Mouse (Mus musculus) midbrain, embryonic 14.5 days (tissue): ENCODE measurements around the gene Cfap100. TPM values are rescaled to one million over a fixed set of nuclear protein-coding genes. Genes with fewer than 3 reads are reported as not detected.

ENCODE experiments used
- ATAC-seq: fragments of 200-750 bp; cut with Nextera tagmentation; 2 replicates; pipeline ENCODE4 v1.8.0; 2017; ENCODE audit warnings: moderate number of reproducible peaks, moderate library complexity; ENCODE audit not compliant: low FRiP score, low TSS enrichment
- DNase-seq: peaks from one replicate; pipeline ENCODE4 v3.0.0-alpha.2; 2015
- H3K27ac ChIP-seq: fragments of 300-500 bp; sonication (generic); replicated peaks from 2 replicates; pipeline ENCODE4 v1.5.1; 2014; ENCODE audit warnings: mild to moderate bottlenecking, low read depth, low read length, moderate library complexity
- H3K27me3 ChIP-seq: fragments of 300-500 bp; sonication (generic); 2 replicates; pipeline ENCODE4 v1.6.1; 2014; ENCODE audit warnings: low read length, control low read depth, mixed read lengths; ENCODE audit not compliant: control insufficient read depth, insufficient read depth
- H3K36me3 ChIP-seq: fragments of 300-500 bp; sonication (generic); 2 replicates; pipeline ENCODE4 v1.6.1; 2014; ENCODE audit warnings: low read length, control low read depth; ENCODE audit not compliant: control insufficient read depth, insufficient read depth
- H3K4me1 ChIP-seq: fragments of 300-500 bp; sonication (generic); 2 replicates; pipeline ENCODE4 v1.6.1; 2014; ENCODE audit warnings: mild to moderate bottlenecking, antibody characterized with exemption, low read length, control low read depth; ENCODE audit not compliant: control insufficient read depth, insufficient read depth
- H3K4me2 ChIP-seq: fragments of 300-500 bp; sonication (generic); 2 replicates; pipeline ENCODE4 v1.6.1; 2014; ENCODE audit warnings: mild to moderate bottlenecking, low read length, moderate library complexity
- H3K4me3 ChIP-seq: fragments of 300-500 bp; sonication (generic); replicated peaks from 2 replicates; pipeline ENCODE4 v1.5.1; 2014; ENCODE audit warnings: low read depth, low read length
- H3K9ac ChIP-seq: fragments of 300-500 bp; sonication (generic); replicated peaks from 2 replicates; pipeline ENCODE4 v1.6.1; 2014; ENCODE audit warnings: mild to moderate bottlenecking, low read length, moderate library complexity
- H3K9me3 ChIP-seq: fragments of 300-500 bp; sonication (generic); 2 replicates; pipeline ENCODE4 v1.6.1; 2016; ENCODE audit warnings: low read length, control low read depth, mixed read lengths; ENCODE audit not compliant: control insufficient read depth
- WGBS: fragments of 180-500 bp; shearing (Covaris S2); extraction: QIAGEN DNeasy Blood & Tissue Kit; methylation state at CpG from one replicate; pipeline ENCODE4 v1.1.7; 2014; 5-methylcytosine and 5-hydroxymethylcytosine counted together
- polyA plus RNA-seq: library from polyadenylated mRNA; unstranded; fragments of >200 nt; fragmentation: Nextera tagmentation; extraction: Ambion mirVana; gene quantifications from 2 replicates; pipeline ENCODE4 v1.2.1, GENCODE M21; 2014

The Cfap100 gene
- polyA plus RNA-seq, 1 experiment from 2014 or later = 7.2 TPM

DNA sequence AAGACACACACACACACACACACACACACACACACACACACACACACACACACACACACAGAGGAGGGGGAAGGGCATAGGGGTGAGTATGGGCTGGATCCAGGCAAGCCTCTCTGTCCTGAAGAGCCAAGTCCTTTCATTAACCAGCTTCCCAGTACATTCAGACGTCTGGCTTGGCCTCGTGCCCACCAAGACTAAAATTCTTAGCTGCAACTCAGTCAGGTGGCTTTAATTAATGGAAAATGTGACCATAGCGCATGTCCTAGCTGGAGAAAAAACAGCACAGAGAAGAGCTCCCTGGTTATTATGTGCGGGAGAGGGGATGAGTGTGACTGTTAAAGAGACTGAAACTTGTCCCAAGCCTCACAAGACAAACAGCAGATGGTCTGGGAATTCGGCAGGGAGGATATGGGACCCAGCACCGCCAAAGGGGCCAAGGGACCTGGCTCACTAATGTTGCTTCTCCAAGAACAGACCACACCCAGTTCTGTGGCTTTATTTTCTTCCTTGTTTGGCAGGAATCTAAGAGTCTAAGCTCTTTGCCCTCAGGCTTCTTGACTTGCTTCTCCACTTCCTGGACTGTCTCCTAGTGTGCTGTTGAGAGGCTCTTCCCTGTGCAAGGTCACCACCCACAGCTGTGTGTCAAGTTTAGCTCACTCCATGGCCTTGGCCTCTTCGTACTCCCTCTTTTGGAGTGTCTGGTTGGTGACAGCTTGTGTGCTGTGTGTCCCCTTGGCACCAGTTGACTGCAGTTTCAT lies 68.4 kb downstream of the Cfap100 start:
- WGBS = 66% methylated on average over 7 of the region's 7 CpGs
- DNase-seq (peak; percentile 54), ATAC-seq (no peak)
- no peak overlapping the region for H3K4me2 ChIP-seq
- no peaks in the 10 kb centered on the region for H3K36me3 ChIP-seq
- no peak overlapping the region for H3K9ac ChIP-seq
- H3K4me1 ChIP-seq = no peaks in the 10 kb centered on the region
- H3K27me3 ChIP-seq = no peaks in the 10 kb centered on the region
- H3K4me3 ChIP-seq = no peak overlapping the region
- no peaks in the 10 kb centered on the region for H3K9me3 ChIP-seq
- H3K27ac ChIP-seq = no peak overlapping the region

DNA sequence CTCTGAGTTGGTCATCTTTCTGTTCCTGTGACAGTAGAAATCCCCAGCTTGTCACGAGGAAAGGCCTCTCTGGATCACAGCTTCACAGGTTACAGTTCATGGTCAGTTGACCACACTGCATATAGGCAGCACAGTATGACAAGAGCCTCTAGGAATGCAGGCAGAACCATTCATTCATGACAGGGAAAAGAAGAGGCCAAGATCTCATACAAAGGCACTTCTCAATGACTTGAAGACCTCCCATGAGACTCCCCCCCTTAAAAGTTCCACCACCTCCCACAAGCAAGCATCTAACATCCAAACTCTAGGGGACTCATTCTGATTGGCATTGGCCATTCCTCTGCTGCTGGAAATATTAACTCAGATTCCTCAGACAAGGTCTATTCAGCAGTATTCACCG lies 69.2 kb downstream of the Cfap100 start:
- Histone ChIP-seq H3K27me3 (no peaks in the 10 kb centered on the region), H3K36me3 (no peaks in the 10 kb centered on the region), H3K9ac (no peak overlapping the region), H3K4me1 (no peaks in the 10 kb centered on the region), H3K9me3 (no peaks in the 10 kb centered on the region), H3K4me3 (no peak overlapping the region), H3K27ac (no peak overlapping the region), H3K4me2 (no peak overlapping the region)
- DNase-seq (no peak), ATAC-seq (no peak)
- WGBS = 43% methylated on average over 2 of the region's 2 CpGs

DNA sequence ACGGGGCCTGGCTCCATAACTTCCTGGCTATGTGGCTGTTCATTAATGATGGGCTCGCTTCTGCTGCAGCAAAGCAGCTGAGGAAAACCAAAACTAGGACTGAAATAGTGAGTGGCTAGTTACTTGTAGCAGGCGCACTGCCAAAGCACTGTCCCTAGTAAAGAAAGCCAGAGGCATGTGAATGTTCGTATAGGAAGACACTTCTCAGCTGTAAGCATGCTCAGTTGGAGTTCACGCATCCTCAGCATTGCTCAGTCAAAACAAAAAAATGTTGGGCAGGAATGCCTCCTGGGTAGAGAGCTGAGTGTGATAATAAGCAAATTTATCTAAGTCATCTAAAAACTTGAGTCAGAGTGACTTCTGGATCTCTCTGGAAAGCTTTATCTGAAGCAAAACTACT lies 70.5 kb downstream of the Cfap100 start:
- Histone ChIP-seq H3K27ac (no peak overlapping the region), H3K9me3 (no peaks in the 10 kb centered on the region), H3K4me1 (no peaks in the 10 kb centered on the region), H3K4me2 (no peak overlapping the region), H3K36me3 (no peaks in the 10 kb centered on the region), H3K27me3 (no peaks in the 10 kb centered on the region), H3K9ac (no peak overlapping the region), H3K4me3 (no peak overlapping the region)
- WGBS = 73% methylated on average over 5 of the region's 5 CpGs
- ATAC-seq (no peak), DNase-seq (no peak)

Other genes starting within 250 kb of the Cfap100 start
- gene V1ra8, start 226.0 kb downstream of the Cfap100 start, polyA plus RNA-seq = not detected in 2 replicates
- not detected in 2 replicates for gene Vmn1r53, start 204.4 kb downstream of the Cfap100 start, polyA plus RNA-seq
- gene Vmn1r54, start 182.5 kb downstream of the Cfap100 start, polyA plus RNA-seq = not detected in 2 replicates
- gene BC048671, start 127.6 kb downstream of the Cfap100 start, polyA plus RNA-seq = not detected in 2 replicates
- 0.22 TPM in 1 of 2 replicates, not detected in the other for gene Chst13, start 103.6 kb downstream of the Cfap100 start, polyA plus RNA-seq
- not detected in 2 replicates for gene Uroc1, start 95.5 kb downstream of the Cfap100 start, polyA plus RNA-seq
- gene Zxdc, start 59.3 kb downstream of the Cfap100 start, polyA plus RNA-seq = 15.3 and 16.2 TPM in 2 replicates
- 13.9 and 14.2 TPM in 2 replicates for gene Klf15, start 33.8 kb upstream of the Cfap100 start, polyA plus RNA-seq
- 44.5 and 51.9 TPM in 2 replicates for gene Aldh1l1, start 57.6 kb upstream of the Cfap100 start, polyA plus RNA-seq
- 4.7 and 5.3 TPM in 2 replicates for gene Slc41a3, start 175.9 kb upstream of the Cfap100 start, polyA plus RNA-seq